Comparison of ENCODE assay signal across 25 mouse cellular contexts in the genomic region with DNA sequence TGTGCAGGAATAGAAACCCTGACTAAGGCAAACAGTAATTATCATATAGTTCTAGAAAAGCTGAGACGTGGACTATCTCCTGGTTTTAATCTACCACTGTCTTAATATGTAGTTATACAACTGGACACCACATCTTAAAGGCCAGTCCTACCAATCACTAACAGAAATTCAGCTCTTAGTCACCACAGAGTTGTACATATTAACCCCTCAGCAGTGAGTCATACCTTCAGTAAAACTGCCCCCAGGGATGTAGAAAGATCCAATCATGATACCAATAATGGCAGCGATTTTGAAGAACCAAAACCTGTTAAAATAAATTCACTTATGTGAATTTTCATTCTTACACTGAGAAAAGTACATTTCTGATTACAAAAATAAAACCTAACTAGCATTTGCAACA.
"Had no signal": no experiment of that assay in that cellular context is flagged by ENCODE, and none has a peak within 500 bp of the region (broad histone marks: within the 10 kb centered on the region; RNA-seq: fewer than 3 reads in every experiment).

No protein-coding gene starts in this region.

- DNase-seq: cerebellum, adult 9-11 months; cerebellum, postnatal 10 days; cerebellum, postnatal 14 days; cerebellum, postnatal 25 days; cerebellum, postnatal 36 days; embryo, embryonic 11 days; forebrain, postnatal 0 days; gastrocnemius, adult 2 months; gastrocnemius, postnatal 10 days; gastrocnemius, postnatal 14 days; gastrocnemius, postnatal 25 days; gastrocnemius, postnatal 36 days; heart, adult 18-20 months; heart, adult 2 months had no signal

- H3K9ac ChIP-seq: embryonic facial prominence, embryonic 12.5 days; embryonic facial prominence, embryonic 13.5 days; embryonic facial prominence, embryonic 15.5 days; forebrain, embryonic 12.5 days; forebrain, embryonic 13.5 days; forebrain, embryonic 15.5 days; forebrain, postnatal 0 days had no signal

- H3K4me3 ChIP-seq: embryonic facial prominence, embryonic 10.5 days; embryonic facial prominence, embryonic 12.5 days; embryonic facial prominence, embryonic 13.5 days; embryonic facial prominence, embryonic 15.5 days; erythroblast, embryonic 14.5 days; forebrain, embryonic 10.5 days; forebrain, embryonic 12.5 days; forebrain, embryonic 13.5 days; forebrain, embryonic 15.5 days; gastrocnemius, adult 2 months; heart, adult 2 months had no signal

- ATAC-seq: forebrain, embryonic 13.5 days; forebrain, embryonic 14.5 days; forebrain, embryonic 15.5 days; forebrain, embryonic 16.5 days; forebrain, postnatal 0 days had no signal

- H3K27me3 ChIP-seq: embryonic facial prominence, embryonic 12.5 days; embryonic facial prominence, embryonic 13.5 days; embryonic facial prominence, embryonic 15.5 days; forebrain, embryonic 12.5 days; forebrain, embryonic 13.5 days; forebrain, embryonic 15.5 days had no signal

- H3K9me3 ChIP-seq: embryonic facial prominence, embryonic 10.5 days; embryonic facial prominence, embryonic 12.5 days; embryonic facial prominence, embryonic 13.5 days; embryonic facial prominence, embryonic 15.5 days; forebrain, embryonic 10.5 days; forebrain, embryonic 12.5 days; forebrain, embryonic 13.5 days; forebrain, embryonic 15.5 days had no signal

- H3K4me2 ChIP-seq: embryonic facial prominence, embryonic 12.5 days; embryonic facial prominence, embryonic 13.5 days; embryonic facial prominence, embryonic 15.5 days; forebrain, embryonic 12.5 days; forebrain, embryonic 13.5 days; forebrain, embryonic 15.5 days had no signal

- H3K27ac ChIP-seq: embryonic facial prominence, embryonic 10.5 days; embryonic facial prominence, embryonic 12.5 days; embryonic facial prominence, embryonic 13.5 days; embryonic facial prominence, embryonic 15.5 days; forebrain, embryonic 10.5 days; forebrain, embryonic 12.5 days; forebrain, embryonic 13.5 days; forebrain, embryonic 15.5 days; gastrocnemius, adult 2 months; heart, adult 2 months had no signal

- H3K4me1 ChIP-seq: embryonic facial prominence, embryonic 12.5 days; embryonic facial prominence, embryonic 13.5 days; embryonic facial prominence, embryonic 15.5 days; forebrain, embryonic 10.5 days; forebrain, embryonic 12.5 days; forebrain, embryonic 13.5 days; forebrain, embryonic 15.5 days had no signal
